Mouse (Mus musculus) layer of hippocampus, adult 9-10 months (tissue): ENCODE data around the gene Timm8a1.
"Not testable (repeated sequence)": the region's sequence is repeated elsewhere in the genome, so short reads cannot be mapped to it uniquely, and the experiment has no call there.

Experiments used
- DNase-seq: peaks from one replicate; pipeline ENCODE4 v3.0.0; 2022; ENCODE audit warnings: low spot score

The Timm8a1 gene

DNA sequence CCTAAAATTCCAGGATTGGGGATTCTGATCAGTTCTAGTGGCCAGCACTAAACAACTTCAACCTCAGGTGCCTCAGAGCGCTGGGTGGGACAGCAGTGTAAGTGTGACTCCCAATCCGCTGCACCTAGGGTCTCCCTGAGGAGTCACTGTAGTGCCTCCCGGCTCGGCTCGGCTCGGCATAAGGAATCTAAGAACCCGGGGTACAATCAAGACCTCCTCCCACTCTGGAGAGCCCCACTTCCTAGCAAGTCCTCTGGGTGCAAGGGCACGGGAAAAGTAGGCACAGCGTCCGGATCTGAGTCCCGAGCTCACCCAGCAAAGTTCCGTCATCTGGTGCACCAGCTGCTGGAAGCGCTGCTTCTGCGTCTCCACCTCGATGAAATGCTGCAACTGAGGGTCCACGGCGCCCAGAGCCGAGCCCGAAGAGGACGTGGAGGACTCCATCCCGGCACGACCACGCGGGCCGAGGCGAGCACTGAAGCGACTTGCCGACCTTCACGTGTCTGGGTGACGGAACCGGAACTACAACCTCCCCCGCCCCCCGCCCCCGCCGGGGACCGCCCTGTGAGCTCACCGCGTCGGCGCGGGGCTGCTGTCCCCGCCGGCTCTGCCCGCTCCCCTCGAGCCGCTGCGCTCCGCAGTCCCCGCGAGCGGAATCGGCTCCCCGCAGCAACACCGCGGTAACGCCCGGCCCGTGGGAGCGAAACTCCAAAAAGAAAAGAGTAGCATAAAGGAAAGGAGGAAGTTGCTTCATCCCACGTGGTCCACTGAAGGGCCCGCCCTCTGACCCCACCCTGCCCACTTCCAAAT lies at the start of gene Timm8a1:
Gene Timm8a1, minus strand, starts transcription at position 721 of the 810 bp plus-strand sequence.
- no peak for DNase-seq

DNA sequence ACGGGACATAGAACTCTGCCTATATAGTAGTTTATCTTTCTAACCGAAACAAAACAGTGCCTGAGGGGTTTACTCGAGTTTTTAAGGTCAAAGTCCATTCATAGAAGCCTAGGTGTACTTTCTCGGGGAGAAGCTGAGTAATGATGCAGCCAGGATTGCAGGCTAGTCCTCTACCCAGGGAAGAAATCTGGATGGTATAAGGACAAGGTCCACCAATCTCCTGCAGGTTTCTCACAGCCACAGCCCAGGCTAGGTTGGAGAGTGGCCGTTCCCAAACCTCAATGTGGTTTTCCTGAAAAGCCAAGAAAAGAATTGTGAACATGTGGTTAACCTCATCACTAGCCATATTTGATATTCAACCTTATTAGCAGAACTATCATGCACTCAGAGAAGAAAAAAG lies 48.2 kb upstream of the Timm8a1 start:
- no peak for DNase-seq

- DNase-seq: no peak
These were observed 47.3 kb upstream of the Timm8a1 start for GRCm38 (mm10) chrX:134588997-134589396.

DNA sequence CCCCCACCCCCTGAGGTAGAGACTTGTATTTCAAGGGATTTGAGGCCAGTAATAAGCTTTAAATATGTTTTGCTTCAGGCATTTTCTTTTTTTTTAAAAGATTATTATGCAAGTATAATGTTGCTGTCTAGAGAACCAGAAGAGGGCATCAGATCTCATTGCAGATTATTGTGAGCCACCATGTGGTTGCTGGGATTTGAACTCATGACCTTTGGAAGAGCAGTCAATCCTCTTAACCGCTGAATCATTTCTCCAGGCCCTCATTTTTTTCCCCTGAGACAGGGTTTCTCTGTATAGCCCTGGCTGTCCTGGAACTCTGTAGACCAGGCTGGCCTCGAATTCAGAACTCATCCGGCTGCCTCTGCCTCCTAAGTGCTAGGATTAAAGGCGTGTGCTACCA lies 46.6 kb upstream of the Timm8a1 start:
- no peak for DNase-seq

DNA sequence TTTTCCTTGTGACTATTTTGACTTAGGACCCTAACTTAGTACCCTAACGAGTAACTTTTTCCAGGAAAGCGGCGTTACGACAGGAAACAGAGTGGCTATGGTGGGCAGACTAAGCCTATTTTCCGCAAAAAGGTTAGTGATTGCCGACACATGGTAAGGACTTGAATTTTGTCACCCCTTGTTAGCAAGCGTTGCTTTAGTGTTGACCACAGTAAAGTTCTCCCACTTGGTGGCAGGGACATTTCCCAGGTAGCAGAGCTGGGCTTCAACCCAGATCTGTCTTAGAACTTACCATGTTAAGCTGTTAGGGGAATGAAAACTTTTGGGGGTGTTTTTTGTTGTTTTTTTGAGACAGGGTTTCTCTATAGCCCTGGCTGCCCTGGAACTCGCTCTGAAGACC lies 44.8 kb upstream of the Timm8a1 start:
- DNase-seq: no peak

DNA sequence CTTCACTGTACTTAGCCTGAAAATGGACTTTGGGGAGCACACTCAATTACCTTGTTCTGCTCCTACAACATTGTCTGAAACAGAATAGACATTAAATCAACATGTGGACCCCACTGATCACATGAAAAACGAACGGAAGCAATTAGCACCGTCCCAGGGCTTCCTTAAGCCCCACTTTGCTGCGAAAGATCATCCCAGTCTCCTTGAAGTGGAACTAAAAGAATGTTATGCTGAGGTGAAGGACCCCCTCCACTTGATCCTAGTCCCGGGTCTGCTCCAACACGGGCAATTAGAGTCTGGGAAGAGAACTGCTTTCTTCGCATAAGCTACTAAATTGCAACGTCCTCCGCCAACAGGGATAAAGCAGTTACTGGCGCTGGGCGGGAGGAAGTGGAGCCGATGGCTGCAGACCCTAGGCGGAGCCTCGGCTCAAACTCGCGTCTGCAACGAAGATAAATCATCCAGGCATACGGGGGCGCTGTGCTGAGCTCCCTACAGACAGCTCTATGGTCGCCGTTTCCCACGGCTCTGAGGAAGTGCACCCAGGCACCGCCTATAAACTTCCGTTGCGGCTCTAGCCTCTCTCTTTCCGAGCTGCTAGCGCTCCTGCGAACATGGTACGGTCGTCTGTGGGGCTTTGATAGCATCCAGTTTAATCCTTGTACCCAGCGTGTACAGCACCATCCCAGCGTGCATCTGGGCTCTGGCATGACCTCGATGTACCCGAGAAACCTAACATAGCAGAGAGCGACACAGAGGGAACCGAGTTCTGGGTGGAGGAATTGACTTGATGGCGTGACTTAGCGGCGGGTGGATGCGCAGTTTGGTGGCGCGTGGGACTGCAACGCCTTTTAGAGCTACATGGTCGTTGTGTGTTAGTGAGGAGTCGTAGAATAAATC lies 43.7 kb upstream of the Timm8a1 start, which contains the start of gene Rpl36a:
Gene Rpl36a, plus strand, starts transcription at position 552 of the 900 bp plus-strand sequence.
- peak; percentile 83 for DNase-seq

- DNase-seq: no peak
These were observed 41.4 kb upstream of the Timm8a1 start, which contains the start of gene Btk for GRCm38 (mm10) chrX:134582888-134583669. TSS of gene Btk (minus strand) at chrX:134583570.

- DNase-seq: no peak
These were observed 40.6 kb upstream of the Timm8a1 start for GRCm38 (mm10) chrX:134582270-134582669.

- no peak for DNase-seq
These were observed 39.1 kb upstream of the Timm8a1 start for GRCm38 (mm10) chrX:134580528-134581305.

DNA sequence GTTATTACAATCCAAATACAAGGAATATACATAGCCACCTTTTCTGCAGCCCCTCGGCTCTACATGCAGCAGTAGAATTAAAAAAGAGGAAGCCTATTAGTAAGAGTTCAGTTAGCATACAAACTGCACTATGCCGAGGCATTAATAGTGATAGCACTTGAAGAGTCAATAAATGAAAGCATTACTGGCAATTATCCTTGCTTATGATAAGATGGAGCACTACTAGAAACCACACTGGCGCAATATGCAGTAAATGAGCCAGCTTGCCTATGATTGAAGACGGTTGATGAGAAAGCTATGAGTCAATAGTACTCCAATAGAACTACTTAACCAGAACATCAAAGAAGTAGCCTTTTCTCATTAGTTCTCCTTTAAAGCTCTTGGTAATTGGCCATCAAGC lies 36.2 kb upstream of the Timm8a1 start:
- DNase-seq: no peak

GRCm38 (mm10) chrX:134566536-134567222 lies 25.0 kb upstream of the Timm8a1 start:
- DNase-seq: no peak

- DNase-seq: no peak
These were observed 22.7 kb upstream of the Timm8a1 start for GRCm38 (mm10) chrX:134564326-134564725.

- DNase-seq: no peak
These were observed 12.8 kb upstream of the Timm8a1 start for GRCm38 (mm10) chrX:134554425-134554824.

- no peak for DNase-seq
These were observed 11.7 kb upstream of the Timm8a1 start for GRCm38 (mm10) chrX:134553326-134553725.

DNA sequence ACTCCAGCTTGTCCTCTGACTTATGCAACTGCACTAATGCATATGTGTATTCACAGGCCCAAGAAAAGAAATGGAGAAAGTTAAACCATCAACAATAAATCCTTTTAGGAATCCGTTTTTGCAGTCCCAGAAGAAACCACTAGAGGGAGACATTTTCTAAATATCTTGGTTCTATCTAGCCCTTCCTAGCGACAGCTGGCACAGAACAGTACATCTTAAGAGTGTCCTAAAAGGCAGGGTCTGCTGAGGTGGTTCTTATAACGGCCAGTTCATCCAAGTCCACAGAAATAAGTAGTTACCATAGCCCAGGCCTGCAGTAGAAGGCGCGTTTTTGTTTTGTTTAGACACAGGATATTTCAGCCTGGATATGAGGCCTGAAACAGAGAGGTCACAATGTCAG lies 9.2 kb upstream of the Timm8a1 start:
- DNase-seq: peak; percentile 38

- no peak for DNase-seq
These were observed 5.7 kb upstream of the Timm8a1 start for GRCm38 (mm10) chrX:134547330-134547729.

DNA sequence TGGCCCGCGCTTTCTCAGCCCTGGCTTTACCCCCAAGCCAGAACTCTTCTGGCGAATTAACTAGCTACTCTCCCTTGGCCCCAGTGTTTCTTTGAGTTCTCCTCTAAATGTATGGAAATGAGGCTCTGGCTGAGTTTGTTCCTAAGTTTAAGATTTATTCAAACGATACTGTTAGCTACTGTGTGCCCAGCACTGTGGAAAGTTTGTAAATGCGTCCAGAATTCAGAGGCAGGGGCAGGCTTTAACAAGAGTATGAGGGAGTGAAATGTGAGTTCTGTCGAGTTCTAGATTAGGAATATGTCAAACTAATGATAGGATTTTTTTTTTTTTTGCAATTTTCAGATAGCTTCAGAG lies 267 bp upstream of the Timm8a1 start:
- no peak for DNase-seq

DNA sequence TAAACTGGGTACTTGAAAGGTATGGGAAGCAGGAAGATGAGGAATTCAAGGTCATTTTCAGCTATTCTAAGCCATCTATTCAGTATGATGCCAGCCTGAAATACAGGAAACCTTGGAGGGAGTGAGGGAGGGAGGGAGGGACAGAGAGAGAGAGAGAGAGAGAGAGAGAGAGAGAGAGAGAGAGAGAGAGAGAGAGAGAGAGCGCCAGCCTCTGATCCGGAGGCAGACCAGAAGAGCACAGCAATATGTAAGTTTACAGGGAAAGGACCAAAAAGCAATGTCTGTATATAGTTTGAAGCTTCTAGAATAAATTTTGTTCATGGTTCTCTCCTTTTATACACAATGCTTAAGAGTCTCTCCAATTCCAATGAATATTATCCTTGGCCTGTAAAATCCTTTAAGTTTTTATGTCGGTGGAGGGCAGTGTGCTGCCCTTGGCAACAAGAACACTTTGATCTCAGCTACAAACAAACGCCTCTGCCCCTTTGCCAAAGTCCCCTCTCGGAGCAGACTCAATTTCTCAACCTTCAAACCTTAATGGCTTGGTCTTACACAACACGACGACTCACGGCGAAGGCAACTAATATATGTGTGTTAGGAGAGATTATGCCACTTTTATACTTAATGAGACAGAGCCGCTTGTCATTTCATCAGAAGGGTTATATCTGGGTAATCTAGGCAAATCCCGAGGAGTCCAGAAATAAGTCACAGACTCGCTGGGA lies 1.1 kb downstream of the Timm8a1 start:
- DNase-seq: no peak

- not testable (repeated sequence) for DNase-seq
These were observed 1.9 kb downstream of the Timm8a1 start for GRCm38 (mm10) chrX:134539795-134540194.

DNA sequence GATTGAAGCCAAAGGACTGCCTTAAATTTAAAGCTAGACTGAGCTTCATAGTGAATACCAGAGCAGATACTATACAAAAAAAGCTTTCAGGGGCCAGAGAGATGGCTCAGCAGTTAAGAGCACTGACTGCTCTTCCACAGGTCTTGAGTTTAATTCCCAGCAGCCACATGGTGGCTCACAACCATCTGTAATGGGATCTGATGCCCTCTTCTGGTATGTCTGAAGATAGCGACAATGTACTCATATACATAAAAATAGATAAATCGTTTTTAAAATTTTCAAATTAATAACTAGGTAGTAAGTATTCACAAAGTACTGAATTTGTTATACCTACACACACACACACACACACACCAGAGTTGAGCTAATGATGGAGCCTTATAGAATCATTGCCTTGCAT lies 8.3 kb downstream of the Timm8a1 start:
- DNase-seq: no peak
